Mouse (Mus musculus) embryonic fibroblast, embryonic 13.5 days (primary cell): ENCODE results near the gene Ryk.

Source experiments
- CTCF ChIP-seq: IDR thresholded peaks from 2 replicates; pipeline ENCODE4 v1.5.1; 2011; ENCODE audit warnings: mild to moderate bottlenecking, control low read depth, low read length, moderate library complexity, borderline replicate concordance; ENCODE audit not compliant: insufficient read depth
- POLR2A ChIP-seq: IDR thresholded peaks from 2 replicates; pipeline ENCODE4 v1.6.1; 2011; ENCODE audit warnings: low read depth, mild to moderate bottlenecking, control low read depth, low read length, moderate library complexity

DNA sequence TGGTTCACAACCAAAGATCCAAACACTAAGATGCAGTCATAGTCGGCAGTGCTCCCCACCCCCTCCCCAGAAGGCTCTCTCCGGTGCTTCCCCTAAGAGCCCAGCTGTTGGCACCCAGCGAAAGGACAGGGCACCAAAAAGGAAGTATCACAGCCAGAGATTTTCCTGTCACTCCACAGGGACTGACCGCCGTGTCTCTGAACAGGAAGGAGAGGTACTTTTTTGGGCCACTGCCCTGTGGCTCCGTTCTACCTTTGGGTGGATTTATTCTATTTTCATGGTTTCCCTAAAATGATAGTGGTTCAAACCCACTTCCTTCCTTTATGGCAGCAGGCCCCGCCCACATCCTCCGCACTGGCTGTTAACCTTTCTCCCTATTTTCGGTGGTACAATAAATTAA, 42.9 kb upstream of the Ryk start:
- TF ChIP-seq CTCF (no peak), POLR2A (no peak)
